Mouse (Mus musculus) layer of hippocampus, adult 11-12 months (tissue): ENCODE results near the gene Pick1.
"Not testable (repeated sequence)": the region's sequence is repeated elsewhere in the genome, so short reads cannot be mapped to it uniquely, and the experiment has no call there.

ENCODE experiments used
- DNase-seq: peaks from one replicate; pipeline ENCODE4 v3.0.0; 2022; ENCODE audit warnings: low spot score

Pick1 gene

DNA sequence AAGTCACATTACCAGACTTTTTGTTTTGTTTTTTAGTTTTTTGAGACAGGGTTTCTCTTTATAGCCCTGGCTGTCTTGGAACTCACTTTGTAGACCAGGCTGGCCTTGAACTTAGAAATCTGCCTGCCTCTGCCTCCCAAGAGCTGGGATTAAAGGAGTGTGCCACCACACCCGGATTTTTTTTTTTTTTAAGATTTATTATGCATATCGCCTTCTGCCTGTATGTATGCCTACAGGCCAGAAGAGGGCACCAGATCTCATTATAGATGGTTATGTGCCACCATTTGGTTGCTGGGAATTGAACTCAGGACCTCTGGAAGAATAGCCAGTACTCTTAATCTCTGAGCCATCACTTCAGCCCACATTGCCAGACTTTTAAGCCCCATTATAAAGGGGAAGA is 3.2 kb upstream of the Pick1 start:
- DNase-seq: not testable (repeated sequence)

GRCm38 (mm10) chr15:79235268-79235667 is 6.3 kb downstream of the Pick1 start:
- DNase-seq: no peak

GRCm38 (mm10) chr15:79238036-79238435 is 9.1 kb downstream of the Pick1 start:
- no peak for DNase-seq

- DNase-seq: no peak
These were observed 13.7 kb downstream of the Pick1 start for GRCm38 (mm10) chr15:79242574-79243233.

DNA sequence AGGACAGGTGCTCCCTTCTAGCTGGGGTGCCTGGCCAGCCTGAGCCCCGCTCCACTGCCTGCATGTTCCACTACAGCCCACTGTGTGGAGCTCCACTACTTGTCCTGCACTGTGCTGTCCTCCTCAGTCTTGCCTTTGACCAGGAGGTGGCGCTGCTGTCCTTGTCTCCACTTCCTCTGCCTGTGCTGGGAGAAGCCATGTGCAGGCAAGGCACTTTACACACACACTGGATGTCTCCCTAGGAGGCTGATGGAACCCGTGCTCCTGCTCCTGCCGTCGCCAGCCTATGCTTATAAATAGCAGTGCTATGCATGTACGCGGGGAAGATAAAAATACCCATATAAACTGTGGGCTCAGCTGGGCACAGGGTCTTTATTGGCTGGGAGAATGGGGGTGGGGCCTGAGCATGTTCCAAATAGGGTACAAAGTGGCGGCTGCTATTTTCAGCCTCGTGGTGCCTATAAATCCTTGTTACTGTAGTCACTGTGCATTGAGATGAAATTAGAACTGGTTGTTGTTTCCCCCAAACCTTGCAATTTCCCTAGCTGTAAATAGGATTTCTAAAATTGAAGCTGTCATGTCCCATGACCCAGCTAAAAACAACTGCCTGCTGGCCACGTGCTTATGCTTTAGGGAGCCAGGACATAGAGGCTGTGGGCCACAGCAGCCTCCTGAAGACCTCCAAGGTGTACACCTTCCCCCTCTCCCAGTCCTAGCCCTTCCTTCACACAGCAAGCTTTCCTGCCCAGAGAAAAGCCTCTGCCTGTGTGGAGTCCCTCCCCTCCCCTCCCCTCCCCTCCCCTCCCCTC is 14.5 kb downstream of the Pick1 start:
- DNase-seq: peak; percentile 99

DNA sequence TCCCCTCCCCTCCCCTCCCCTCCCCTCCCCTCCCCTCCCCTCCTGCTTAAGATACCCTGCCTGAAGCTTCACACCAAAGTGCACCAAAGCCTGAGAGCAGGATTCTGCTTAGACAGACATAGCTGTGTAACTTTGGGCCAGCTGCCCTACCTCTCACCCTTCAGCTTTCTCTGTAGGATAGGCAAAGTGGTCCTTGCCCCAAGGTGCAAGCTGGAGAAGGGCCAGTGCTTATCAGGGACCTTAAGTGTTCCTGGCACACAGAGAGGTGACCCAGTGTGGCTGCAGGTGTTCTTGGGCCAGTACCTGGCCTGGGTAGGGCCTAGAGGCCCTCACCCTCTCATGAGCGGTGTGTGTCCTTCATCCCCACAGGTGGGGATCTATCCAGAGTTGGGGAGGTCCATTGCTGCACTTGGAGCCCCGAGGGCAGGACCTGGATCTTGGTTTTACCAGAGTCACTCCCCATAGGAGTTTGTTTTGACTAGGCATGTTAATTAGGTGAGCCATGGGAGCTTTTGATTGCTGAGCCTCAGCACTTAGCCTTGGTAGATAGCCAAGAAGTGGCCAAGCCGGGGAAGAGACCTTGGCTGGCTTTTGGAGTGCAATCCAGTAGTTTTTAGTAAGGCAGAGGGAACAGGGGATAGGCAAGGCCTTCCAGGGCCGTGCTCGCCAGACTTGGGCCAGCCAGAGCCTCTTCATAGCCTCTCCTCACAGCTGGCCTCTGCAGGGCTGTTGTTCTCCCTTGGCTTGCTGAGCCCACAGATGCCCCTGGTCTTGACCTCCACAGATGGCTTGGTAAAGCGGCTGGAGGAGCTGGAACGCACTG is 15.3 kb downstream of the Pick1 start:
- DNase-seq: no peak

GRCm38 (mm10) chr15:79245321-79245720 is 16.3 kb downstream of the Pick1 start:
- DNase-seq: no peak

DNA sequence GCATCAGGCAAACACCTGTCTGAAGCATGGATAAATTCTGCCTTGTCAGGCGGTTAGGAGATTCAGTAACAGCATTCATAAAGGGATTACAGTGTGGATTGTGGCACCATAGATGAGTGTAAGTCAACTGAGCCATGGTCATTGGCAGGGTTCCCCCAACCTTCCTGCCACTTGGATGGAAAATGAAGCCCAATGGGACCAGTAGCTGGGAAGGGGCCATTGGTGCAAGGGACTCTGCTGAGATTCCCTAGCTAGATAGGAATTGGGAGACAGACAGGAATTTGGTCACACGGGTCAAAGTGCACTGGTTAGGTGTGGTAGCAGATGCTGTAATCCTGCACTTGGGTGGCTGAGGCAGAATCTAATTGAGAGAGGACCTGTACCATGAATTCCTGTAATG is 21.3 kb downstream of the Pick1 start:
- no peak for DNase-seq

DNA sequence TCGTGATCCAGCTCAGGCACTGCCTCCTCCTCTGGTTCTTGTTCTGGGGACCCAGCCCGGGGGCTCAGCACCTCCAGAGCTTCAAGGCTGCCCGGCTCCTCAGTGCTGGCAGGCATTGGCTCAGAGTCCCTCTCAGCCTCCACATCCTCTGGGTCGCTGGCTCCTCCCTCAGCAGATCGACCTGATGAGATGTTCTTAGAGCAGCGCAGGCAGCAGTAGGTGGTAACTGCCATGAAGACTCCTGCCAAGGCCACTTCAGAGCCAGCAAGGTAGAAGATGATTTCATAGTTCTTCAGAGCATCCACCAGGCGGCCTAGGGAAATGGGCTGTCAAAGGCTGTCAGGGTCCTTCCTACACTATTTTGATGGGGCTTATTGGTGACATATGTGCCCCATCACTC is 22.2 kb downstream of the Pick1 start:
- no peak for DNase-seq

GRCm38 (mm10) chr15:79251781-79252491 is 23.0 kb downstream of the Pick1 start:
- DNase-seq: no peak

GRCm38 (mm10) chr15:79252580-79252979 is 23.6 kb downstream of the Pick1 start:
- DNase-seq: no peak

DNA sequence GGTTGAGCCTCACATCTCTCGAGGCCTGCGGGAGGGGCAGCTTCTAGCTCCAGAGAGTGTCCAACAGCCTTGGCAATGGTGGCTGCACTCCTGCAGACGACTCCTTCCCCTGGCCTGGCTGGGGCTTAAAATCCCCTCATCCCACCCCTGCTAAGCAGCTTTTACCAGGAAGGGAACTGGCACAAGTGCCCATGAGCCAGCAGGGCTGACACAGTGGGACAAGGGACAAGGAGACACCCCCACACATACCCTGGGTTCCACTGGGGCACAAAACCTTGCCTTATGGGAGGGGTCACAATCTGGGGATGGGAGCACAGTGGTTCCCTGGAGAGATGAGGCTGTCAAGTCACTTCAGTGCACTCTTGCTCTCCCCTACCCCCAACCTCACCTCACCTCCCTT is 25.7 kb downstream of the Pick1 start, which contains the start of gene Slc16a8:
Slc16a8 (minus strand) TSS at position 101 of the 400 bp plus-strand sequence.
- DNase-seq: no peak

DNA sequence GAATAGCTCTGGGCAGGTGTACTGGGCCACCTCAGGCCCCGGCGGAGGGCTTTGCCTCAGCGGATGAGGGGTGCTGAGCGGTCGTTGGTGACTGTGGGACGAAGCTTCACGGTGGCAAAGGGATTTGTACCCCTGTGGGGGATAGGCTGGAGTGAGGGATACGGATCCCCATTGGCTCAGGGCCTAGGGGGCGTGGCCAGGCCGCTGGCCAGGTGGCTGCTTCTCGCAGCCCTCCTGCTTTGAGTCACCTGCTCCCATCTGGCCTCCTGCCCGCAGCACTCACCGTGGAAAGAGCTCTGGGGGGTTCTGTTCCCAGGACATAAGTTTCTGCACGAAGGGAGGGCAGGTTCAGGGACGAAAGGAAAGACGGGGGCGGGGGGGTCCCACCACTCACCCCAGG is 29.5 kb downstream of the Pick1 start:
- DNase-seq: no peak

DNA sequence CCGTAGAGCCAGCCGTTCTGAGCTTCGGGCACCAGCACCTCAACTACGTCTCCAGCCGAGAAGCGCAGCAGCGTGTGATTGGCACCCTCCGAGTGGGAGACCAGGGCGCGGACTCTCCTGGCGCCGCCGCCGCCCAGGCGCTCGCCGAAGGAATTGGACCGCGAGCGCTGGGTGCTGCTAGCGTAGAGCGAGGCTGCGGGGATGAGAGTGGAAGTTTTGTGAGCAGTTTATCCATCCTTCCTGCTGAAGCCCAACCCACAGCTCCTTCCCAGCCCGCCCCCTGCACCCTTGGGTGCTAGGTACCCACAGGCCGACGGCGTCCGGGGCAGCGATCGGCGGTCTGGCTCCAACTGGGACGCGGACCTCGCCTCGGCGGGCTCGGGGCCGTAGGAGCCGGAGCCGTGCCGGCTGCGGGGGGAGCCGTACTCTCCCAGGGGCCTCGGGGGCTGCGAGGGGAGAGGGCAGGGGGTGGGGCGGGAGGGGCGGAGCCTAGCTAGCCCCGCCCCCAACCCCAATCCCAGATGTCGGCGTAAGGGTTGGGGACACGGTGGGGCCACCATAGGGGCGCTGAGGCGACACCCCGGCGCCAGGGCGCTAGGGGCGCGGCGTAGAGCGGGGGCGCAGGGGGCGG is 32.2 kb downstream of the Pick1 start:
- DNase-seq: no peak

DNA sequence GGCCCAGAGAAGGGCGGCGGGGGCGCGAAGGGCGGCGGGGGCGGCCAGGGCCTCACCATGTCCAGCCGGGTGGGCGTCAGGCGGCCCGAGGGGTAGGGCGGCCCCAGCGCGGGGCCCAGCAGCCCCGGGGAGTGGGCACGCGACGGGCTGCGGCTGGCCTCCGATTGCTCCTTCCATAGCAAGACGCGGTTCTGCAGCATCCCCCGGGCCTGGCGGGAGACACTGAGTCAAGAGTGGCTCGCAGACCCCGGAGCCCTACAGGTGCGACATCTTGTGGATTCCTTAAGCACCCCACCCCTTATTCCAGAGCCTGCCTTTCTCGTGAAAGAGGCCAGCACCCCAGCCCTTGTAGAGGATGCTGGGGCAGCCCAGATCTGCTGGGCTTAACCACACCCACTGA is 32.8 kb downstream of the Pick1 start:
- DNase-seq: no peak

- no peak for DNase-seq
These were observed 33.4 kb downstream of the Pick1 start for GRCm38 (mm10) chr15:79262375-79262774.

DNA sequence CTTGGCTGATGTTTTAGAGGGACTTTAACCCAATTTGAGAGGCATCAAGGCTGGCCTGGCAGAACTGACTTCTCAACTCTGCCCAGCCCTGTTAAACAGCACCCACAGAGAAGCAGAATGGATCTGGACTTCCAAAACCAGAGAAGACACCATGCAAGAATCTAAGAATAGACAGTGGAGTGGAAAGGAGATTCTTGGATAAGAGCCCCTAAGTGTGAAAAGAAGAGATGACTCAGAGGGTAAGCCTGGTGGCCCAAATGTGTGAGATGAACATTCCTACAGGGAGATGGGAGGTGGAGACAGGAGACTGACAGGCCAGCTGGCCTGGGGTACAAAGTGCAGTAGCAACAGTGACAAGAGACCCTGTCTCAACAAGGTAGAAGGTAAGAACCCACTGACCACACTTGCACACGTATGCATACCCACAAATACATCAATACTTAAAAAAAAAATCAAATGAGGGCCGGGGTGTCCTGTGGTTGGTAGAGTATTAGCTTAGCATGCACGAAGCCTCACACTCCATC is 33.9 kb downstream of the Pick1 start:
- DNase-seq: no peak

DNA sequence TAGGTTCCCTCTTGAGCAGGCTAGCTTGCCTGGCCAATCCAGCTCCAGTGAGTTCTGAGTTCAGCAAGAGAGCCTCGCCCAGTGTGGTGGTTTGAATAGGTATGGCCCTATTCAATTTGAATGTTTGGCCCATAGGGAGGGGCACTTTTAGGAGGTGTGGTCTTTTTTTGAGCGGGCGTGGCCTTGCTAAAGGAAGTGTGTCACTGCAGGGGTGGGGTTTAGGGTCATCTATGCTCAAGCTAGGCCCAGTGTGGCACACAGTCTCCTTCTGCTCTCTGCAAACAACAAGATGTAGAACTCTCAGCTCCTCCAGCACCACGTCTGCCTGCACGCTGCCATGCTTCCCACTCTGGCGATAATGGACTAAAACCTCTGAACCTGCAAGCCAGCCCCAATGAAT is 34.8 kb downstream of the Pick1 start:
- no peak for DNase-seq

DNA sequence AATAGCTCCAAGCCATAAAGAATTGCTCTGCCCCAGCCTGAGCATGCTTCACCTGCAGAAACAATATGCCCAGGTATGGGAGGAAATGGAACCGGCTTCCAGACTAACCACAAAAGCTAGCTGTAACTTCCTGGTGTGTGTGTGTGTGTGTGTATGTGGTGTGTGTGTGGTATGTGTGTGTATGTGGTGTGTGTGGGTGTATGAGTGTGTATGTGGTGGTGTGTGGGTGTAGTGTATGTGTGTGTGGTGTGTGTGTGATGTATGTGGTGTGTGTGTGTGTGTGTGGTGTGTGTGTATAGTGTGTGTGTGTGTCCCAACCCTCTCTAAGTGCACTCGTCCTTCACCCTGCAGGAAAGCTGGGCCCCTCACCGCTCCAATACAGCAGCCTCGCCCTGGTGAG is 36.4 kb downstream of the Pick1 start:
- no peak for DNase-seq

DNA sequence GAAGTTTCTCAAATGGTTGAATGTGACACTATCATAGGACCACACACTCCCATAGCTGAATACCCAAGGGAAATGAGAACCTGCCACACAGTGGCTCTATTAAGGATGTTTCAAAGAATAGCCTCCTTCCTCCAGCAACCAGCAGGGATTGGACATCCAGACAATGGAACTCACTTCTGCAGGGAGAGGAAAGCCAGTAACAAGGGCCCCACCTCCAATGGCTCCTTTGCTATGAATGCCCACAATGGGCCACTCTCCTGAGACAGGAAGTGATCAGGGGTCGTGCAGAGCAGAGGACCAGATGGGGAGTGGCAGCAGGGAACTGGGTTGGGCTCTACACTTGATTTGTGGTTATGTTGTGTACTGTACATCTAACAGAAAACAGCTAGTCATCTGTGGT is 39.5 kb downstream of the Pick1 start:
- no peak for DNase-seq
